Mouse (Mus musculus) brain, embryonic 14.5 days (tissue): ENCODE results near the gene Vegfa.

ENCODE experiments used
- CTCF ChIP-seq: fragments of 200-500 bp; IDR thresholded peaks from 2 replicates; pipeline ENCODE4 v1.5.1; 2012; ENCODE audit warnings: inconsistent platforms, mild to moderate bottlenecking, moderate library complexity, borderline replicate concordance; ENCODE audit not compliant: insufficient read depth, insufficient read length; ENCODE audit errors: extremely low read depth
- POLR2A ChIP-seq: fragments of 200-500 bp; IDR thresholded peaks from 2 replicates; pipeline ENCODE4 v1.6.1; 2012; ENCODE audit warnings: mild to moderate bottlenecking, inconsistent platforms, borderline replicate concordance; ENCODE audit not compliant: poor library complexity, insufficient read depth, insufficient read length, severe bottlenecking; ENCODE audit errors: extremely low read depth

DNA sequence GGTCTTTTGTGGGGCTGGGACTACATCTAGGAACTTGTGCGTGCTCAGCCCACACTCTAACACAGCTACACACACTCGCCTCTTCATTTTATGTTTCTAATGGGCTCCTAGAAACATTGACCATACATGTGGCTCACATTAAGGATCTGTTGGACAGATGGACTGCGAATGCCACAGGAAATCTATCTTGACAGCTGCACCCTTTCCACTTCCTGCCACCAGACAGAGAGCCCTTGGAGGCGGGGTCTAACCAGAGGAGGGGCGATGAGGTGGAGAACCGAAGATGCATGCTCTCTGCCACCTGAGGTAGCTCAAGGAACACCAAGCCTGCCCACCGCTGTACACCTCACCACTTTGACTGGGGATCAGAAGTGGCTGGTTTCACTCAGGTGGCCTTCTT is 57.7 kb downstream of the Vegfa start:
- TF ChIP-seq CTCF (no peak), POLR2A (no peak)
